Mouse (Mus musculus): ENCODE measurements at regions not wholly inside any gene's neighbourhood (a gene's known extent, or its start where the extent isn't known, plus 50 kb on each side); places are given as distances from the start of the nearest gene placed in this dataset.

DNA sequence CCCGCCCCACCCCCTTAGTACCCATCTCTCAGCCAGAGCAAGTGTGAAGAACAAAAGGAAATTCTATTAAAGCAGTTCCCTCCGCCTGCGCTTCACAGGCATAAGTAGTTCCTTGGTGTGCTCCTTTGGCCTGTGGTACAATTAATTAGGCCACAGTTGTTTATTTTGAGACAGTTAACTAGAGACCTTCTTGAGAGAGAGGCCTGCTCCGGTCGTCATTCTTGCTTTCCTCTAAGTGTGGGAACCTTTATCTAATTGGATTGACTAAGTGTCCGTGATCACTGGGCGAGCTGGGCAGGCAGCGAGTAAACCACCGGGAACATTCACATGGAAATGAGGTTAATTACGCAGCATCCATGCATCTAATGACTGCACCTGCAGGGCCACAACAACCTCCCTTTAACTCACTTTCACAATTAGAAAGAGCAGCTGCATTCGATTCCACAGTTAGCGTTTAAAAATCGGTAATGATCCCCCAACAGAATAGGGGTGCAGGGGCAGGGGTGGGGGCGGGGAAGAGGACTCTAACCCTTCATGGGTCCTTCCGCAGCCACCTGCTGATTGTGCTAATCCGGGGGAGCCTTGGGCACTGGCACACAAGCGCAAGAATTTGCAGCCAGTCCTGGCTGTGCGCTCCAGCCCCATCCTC is 584.3 kb upstream of the Sox9 start:
- H3K27me3 ChIP-seq (ENCODE audit: control insufficient read depth, insufficient read depth, low read length) = no peaks in the 10 kb centered on the region
- no peaks in the 10 kb centered on the region for H3K36me3 ChIP-seq (ENCODE audit: control insufficient read depth, insufficient read depth, low read length)
- 0 out of 2 replicates have a peak overlapping the region, but pooled peaks have one; percentile 17 for H3K9ac ChIP-seq (ENCODE audit: low read depth, low read length)
- H3K9me3 ChIP-seq (ENCODE audit: control insufficient read depth, low read length) = no peaks in the 10 kb centered on the region
- DNase-seq (ENCODE audit: low spot score) (peak; percentile 41), ATAC-seq (ENCODE audit: low FRiP score) (peak; percentile 87)
- no peak overlapping the region for H3K4me3 ChIP-seq (ENCODE audit: low read depth, low read length)
- WGBS = 9% methylated on average over 18 of the region's 18 CpGs
- no peaks in the 10 kb centered on the region for H3K4me1 ChIP-seq (replicated peaks; ENCODE audit: control insufficient read depth, insufficient read depth, low read length)
- peak overlapping the region; percentile 25 for H3K4me2 ChIP-seq (replicated peaks; ENCODE audit: low read depth, low read length)
- no peak overlapping the region for H3K27ac ChIP-seq (ENCODE audit: low read depth, low read length)

DNA sequence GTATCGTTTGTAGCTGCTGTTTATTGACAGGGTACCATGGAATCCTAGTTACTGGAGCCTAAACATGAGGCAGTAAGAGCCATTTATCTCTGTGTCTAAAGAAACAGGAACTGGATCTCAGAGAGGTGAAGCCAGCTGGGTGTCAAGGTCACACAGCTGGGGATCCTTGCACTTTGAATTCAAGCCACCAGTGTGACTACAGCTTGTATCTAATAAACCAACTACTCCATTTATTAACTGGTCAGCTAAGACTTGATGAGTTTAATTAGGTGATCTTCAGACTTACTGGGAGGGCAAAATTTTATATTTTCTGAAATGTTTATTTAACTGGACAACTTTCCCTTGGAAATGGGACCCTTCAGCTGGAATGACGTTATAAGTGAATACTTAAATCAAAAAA is 577.5 kb upstream of the Sox9 start:
- ATAC-seq (ENCODE audit: low FRiP score) (no peak), DNase-seq (ENCODE audit: low spot score) (no peak)
- Histone ChIP-seq H3K27me3 (ENCODE audit: control insufficient read depth, insufficient read depth, low read length) (no peaks in the 10 kb centered on the region), H3K9ac (ENCODE audit: low read depth, low read length) (no peak overlapping the region), H3K4me2 (replicated peaks; ENCODE audit: low read depth, low read length) (no peak overlapping the region), H3K27ac (ENCODE audit: low read depth, low read length) (no peak overlapping the region), H3K36me3 (ENCODE audit: control insufficient read depth, insufficient read depth, low read length) (no peaks in the 10 kb centered on the region), H3K4me3 (ENCODE audit: low read depth, low read length) (no peak overlapping the region), H3K9me3 (ENCODE audit: control insufficient read depth, low read length) (no peaks in the 10 kb centered on the region), H3K4me1 (replicated peaks; ENCODE audit: control insufficient read depth, insufficient read depth, low read length) (no peaks in the 10 kb centered on the region)
- WGBS = 53% methylated on average over 2 of the region's 2 CpGs

DNA sequence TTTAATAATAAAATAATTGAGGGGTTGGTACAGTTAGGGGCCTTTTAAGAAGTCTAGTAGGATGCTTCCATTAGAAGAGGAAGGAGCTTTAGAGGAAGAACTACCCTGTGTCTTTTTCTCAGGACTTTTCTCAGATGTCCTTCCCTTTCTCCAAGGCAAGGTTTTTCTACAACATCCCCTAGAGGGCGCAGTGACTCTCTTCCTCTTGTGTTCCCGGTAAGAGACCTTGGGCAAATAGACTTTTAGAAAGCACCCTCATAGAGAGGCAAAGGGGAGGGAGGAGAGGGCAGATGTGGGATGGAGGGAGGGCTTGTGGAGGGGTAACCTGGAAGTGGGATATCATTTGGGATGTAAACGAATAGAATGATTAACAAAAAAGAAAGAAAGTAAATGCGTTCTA is 572.6 kb upstream of the Sox9 start:
- DNase-seq (ENCODE audit: low spot score) (peak; percentile 74), ATAC-seq (ENCODE audit: low FRiP score) (no peak)
- H3K9ac ChIP-seq (ENCODE audit: low read depth, low read length) = no peak overlapping the region
- no peak overlapping the region for H3K4me3 ChIP-seq (ENCODE audit: low read depth, low read length)
- no peaks in the 10 kb centered on the region for H3K27me3 ChIP-seq (ENCODE audit: control insufficient read depth, insufficient read depth, low read length)
- H3K27ac ChIP-seq (ENCODE audit: low read depth, low read length) = no peak overlapping the region
- no peaks in the 10 kb centered on the region for H3K9me3 ChIP-seq (ENCODE audit: control insufficient read depth, low read length)
- H3K4me1 ChIP-seq (replicated peaks; ENCODE audit: control insufficient read depth, insufficient read depth, low read length) = no peaks in the 10 kb centered on the region
- H3K4me2 ChIP-seq (replicated peaks; ENCODE audit: low read depth, low read length) = no peak overlapping the region
- no peaks in the 10 kb centered on the region for H3K36me3 ChIP-seq (ENCODE audit: control insufficient read depth, insufficient read depth, low read length)
- WGBS = 33% methylated on average over 4 of the region's 4 CpGs

DNA sequence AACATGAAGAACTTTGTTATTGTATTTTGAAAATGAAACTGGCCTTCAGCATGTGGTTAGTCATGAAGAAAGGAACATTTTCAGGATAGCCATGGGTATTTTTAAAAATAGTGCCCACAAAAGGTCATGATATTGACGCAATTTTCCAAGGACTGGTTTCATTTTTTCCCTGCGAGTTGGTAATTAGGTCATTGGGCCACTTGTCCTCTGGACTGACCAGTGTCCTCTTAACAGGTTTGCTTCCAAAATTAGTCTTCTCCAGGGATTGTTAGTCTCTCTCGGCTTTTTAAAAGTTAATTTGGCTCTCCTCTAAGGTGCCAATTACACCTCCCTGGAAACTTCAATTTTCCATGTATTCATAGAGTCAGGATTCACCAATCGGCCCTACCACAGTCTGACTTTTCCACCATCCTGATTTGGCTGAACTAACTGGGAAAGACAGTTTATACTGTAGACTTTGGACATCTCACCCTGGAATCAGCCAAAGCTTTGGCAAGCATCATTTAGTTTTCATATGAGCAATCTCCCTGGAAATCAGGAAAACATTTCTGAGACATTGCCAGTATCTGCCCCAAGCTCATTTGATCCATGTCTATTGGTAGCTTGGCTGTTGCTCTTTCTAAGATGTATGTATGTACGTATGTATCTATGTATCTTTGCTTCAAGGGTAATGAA is 562.8 kb upstream of the Sox9 start:
- H3K4me1 ChIP-seq (replicated peaks; ENCODE audit: control insufficient read depth, insufficient read depth, low read length) = no peaks in the 10 kb centered on the region
- 89% methylated on average over 5 of the region's 5 CpGs for WGBS
- no peak overlapping the region for H3K27ac ChIP-seq (ENCODE audit: low read depth, low read length)
- no peak for ATAC-seq (ENCODE audit: low FRiP score)
- no peak overlapping the region for H3K4me2 ChIP-seq (replicated peaks; ENCODE audit: low read depth, low read length)
- no peak overlapping the region for H3K4me3 ChIP-seq (ENCODE audit: low read depth, low read length)
- no peak overlapping the region for H3K9ac ChIP-seq (ENCODE audit: low read depth, low read length)
- no peak for DNase-seq (ENCODE audit: low spot score)
- no peaks in the 10 kb centered on the region for H3K36me3 ChIP-seq (ENCODE audit: control insufficient read depth, insufficient read depth, low read length)
- no peaks in the 10 kb centered on the region for H3K27me3 ChIP-seq (ENCODE audit: control insufficient read depth, insufficient read depth, low read length)
- H3K9me3 ChIP-seq (ENCODE audit: control insufficient read depth, low read length) = no peaks in the 10 kb centered on the region

DNA sequence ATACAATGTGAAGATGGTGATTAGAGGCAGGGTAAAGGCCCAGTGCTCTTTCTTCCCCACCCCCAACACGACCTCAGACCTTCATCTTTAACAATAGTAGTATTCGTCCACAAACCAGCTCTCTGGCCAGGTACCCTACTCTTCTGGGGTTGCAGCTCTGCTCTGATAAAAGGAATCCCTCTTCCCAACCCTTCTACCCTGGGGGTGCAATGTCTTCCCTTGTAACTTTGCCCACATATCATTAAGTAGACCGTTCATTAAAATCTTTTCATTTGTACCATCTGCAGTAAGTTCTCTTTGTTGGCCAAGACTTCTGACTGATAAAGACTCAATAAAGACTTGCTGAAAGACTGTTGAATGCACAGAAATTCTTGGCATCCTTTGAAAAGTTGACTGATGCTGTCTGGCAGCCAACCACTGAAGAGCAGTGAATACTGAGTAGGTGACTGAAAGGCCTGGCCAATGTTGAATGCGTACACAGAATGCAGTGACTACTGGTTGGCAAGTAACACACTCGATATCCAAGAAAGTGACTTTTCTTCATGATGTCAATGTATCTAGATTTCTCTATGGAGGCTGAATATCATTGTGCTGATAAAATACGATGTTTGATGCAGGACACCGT is 547.4 kb upstream of the Sox9 start:
- Histone ChIP-seq H3K9me3 (ENCODE audit: control insufficient read depth, low read length) (no peaks in the 10 kb centered on the region), H3K27ac (ENCODE audit: low read depth, low read length) (no peak overlapping the region), H3K9ac (ENCODE audit: low read depth, low read length) (no peak overlapping the region), H3K4me3 (ENCODE audit: low read depth, low read length) (no peak overlapping the region), H3K4me1 (replicated peaks; ENCODE audit: control insufficient read depth, insufficient read depth, low read length) (no peaks in the 10 kb centered on the region), H3K27me3 (ENCODE audit: control insufficient read depth, insufficient read depth, low read length) (no peaks in the 10 kb centered on the region), H3K36me3 (ENCODE audit: control insufficient read depth, insufficient read depth, low read length) (no peaks in the 10 kb centered on the region), H3K4me2 (replicated peaks; ENCODE audit: low read depth, low read length) (no peak overlapping the region)
- DNase-seq (ENCODE audit: low spot score) (no peak), ATAC-seq (ENCODE audit: low FRiP score) (no peak)
- WGBS = 90% methylated on average over 7 of the region's 7 CpGs

DNA sequence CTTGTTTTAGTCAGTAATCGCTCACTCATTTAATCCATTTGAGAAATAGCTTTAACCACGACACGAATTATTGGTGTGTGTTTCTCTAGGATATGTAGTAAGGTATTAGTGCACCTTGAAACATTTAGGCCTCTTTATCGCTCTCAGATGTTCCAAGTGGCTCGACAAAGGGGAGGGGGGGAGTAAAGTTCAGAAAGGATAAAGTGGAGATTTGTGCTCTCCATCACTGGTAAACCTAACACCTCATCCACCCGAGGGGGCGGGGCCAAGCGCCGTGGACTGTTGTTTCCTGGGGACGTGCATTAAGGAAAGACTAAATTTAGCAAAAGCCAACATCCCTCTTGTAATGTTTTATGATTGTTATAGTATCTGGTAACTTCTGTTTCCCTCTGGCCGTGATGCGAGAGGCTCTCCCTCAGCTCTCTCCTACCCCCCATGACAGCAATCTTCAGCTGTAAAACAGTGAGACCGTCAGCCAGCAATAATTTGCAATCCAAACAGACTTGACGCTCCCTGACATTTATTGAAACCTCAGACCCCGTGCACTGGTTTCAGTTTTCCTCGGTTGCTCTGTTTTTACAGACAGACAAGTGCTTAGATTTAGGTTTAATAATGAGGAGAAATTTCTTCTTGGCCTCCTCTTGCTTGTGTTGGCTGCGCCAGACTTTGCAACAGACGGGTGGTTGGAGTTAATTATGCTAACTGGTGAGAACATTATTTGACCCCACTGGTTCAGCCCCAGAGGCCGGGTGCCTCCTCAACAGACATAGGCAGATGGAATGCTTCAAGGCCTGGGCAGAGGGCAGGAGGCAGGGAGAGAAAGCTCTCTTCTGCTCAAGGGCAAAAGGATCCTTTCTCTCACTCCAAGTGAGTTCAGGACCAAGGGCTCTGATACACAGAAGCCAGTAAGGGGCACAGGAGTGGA is 542.8 kb upstream of the Sox9 start:
- H3K9ac ChIP-seq (ENCODE audit: low read depth, low read length) = no peak overlapping the region
- no peaks in the 10 kb centered on the region for H3K36me3 ChIP-seq (ENCODE audit: control insufficient read depth, insufficient read depth, low read length)
- no peaks in the 10 kb centered on the region for H3K9me3 ChIP-seq (ENCODE audit: control insufficient read depth, low read length)
- H3K27me3 ChIP-seq (ENCODE audit: control insufficient read depth, insufficient read depth, low read length) = no peaks in the 10 kb centered on the region
- no peaks in the 10 kb centered on the region for H3K4me1 ChIP-seq (replicated peaks; ENCODE audit: control insufficient read depth, insufficient read depth, low read length)
- 81% methylated on average over 19 of the region's 19 CpGs for WGBS
- DNase-seq (ENCODE audit: low spot score) (no peak), ATAC-seq (ENCODE audit: low FRiP score) (no peak)
- H3K4me3 ChIP-seq (ENCODE audit: low read depth, low read length) = no peak overlapping the region
- no peak overlapping the region for H3K4me2 ChIP-seq (replicated peaks; ENCODE audit: low read depth, low read length)
- no peak overlapping the region for H3K27ac ChIP-seq (ENCODE audit: low read depth, low read length)

DNA sequence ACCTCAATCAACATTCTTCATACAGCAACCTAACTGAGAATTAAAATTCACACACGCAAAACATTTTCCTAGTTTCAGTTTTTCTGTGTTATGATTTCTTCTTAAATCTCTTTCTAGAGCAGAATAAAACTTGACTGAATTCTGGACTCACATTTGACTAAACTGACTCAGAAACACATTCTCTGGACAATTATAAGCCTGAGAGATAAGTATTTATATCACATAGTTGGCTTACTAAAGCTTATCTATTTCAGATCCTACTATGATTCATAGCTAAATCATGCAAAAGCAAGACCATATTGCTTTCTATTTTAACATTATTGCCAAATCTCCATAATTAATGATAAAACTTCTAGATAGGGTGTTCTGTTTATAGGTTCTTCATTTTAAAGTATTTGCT is 529.5 kb upstream of the Sox9 start:
- DNase-seq (ENCODE audit: low spot score) (no peak), ATAC-seq (ENCODE audit: low FRiP score) (no peak)
- no peak overlapping the region for H3K9ac ChIP-seq (ENCODE audit: low read depth, low read length)
- WGBS = 95% methylated on average over 1 of the region's 1 CpGs
- no peaks in the 10 kb centered on the region for H3K9me3 ChIP-seq (ENCODE audit: control insufficient read depth, low read length)
- no peaks in the 10 kb centered on the region for H3K27me3 ChIP-seq (ENCODE audit: control insufficient read depth, insufficient read depth, low read length)
- no peaks in the 10 kb centered on the region for H3K4me1 ChIP-seq (replicated peaks; ENCODE audit: control insufficient read depth, insufficient read depth, low read length)
- no peak overlapping the region for H3K4me2 ChIP-seq (replicated peaks; ENCODE audit: low read depth, low read length)
- no peaks in the 10 kb centered on the region for H3K36me3 ChIP-seq (ENCODE audit: control insufficient read depth, insufficient read depth, low read length)
- H3K27ac ChIP-seq (ENCODE audit: low read depth, low read length) = no peak overlapping the region
- no peak overlapping the region for H3K4me3 ChIP-seq (ENCODE audit: low read depth, low read length)

DNA sequence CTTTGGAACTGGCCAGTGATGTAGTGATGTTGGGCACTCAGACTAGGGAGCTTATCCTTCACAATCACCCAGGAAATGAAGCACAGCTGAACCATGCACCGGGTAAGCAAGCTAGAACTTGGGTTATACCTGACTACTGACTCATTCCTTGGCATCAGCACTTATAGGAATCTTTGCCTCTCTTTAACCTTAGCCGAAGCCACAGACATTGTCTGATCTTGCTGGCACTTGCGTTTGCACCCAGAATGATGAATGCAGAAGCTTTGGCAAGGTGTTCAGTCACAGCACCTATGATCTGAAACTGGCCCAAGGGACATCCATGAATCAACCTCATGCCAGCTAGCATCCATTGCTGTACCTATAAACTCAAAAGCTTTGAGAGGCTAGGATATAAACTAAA is 529.0 kb upstream of the Sox9 start:
- Histone ChIP-seq H3K9ac (ENCODE audit: low read depth, low read length) (no peak overlapping the region), H3K36me3 (ENCODE audit: control insufficient read depth, insufficient read depth, low read length) (no peaks in the 10 kb centered on the region), H3K9me3 (ENCODE audit: control insufficient read depth, low read length) (no peaks in the 10 kb centered on the region), H3K4me2 (replicated peaks; ENCODE audit: low read depth, low read length) (no peak overlapping the region), H3K4me3 (ENCODE audit: low read depth, low read length) (no peak overlapping the region), H3K27me3 (ENCODE audit: control insufficient read depth, insufficient read depth, low read length) (no peaks in the 10 kb centered on the region), H3K27ac (ENCODE audit: low read depth, low read length) (no peak overlapping the region), H3K4me1 (replicated peaks; ENCODE audit: control insufficient read depth, insufficient read depth, low read length) (no peaks in the 10 kb centered on the region)
- 86% methylated on average over 3 of the region's 3 CpGs for WGBS
- DNase-seq (ENCODE audit: low spot score) = no peak
- no peak for ATAC-seq (ENCODE audit: low FRiP score)

Data from hindbrain, embryonic 11.5 days (tissue).